Mouse (Mus musculus): ENCODE data around the gene Tmem230. TPM values are rescaled to one million over a fixed set of nuclear protein-coding genes. Genes with fewer than 3 reads are reported as not detected.

Gene Tmem230
- total RNA-seq, 2 experiments from 2014 or later = 21.1 to 22.5 TPM

GRCm38 (mm10) chr2:132232413-132232945 is 15.1 kb downstream of the Tmem230 start:
- DNase-seq = no peak

DNA sequence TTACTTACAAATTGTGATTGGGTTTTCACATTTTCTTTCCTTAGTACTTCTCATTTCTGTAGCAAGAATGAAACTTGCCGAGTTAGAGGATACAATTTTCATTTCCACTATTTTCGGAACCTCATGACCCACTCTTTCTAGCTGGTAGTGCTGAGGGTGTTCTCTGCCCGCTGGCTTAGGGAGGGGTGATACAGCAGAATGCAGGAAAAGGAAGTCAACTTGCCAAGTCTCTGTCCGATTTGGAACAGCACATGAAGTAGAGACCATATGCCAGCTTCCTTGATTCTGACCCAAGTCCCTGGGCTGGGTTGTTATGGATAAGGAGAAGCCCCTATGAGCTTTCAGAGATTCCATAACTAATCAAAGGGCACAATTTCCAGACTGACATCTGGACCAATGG is 23.2 kb downstream of the Tmem230 start:
- no peak for DNase-seq

DNA sequence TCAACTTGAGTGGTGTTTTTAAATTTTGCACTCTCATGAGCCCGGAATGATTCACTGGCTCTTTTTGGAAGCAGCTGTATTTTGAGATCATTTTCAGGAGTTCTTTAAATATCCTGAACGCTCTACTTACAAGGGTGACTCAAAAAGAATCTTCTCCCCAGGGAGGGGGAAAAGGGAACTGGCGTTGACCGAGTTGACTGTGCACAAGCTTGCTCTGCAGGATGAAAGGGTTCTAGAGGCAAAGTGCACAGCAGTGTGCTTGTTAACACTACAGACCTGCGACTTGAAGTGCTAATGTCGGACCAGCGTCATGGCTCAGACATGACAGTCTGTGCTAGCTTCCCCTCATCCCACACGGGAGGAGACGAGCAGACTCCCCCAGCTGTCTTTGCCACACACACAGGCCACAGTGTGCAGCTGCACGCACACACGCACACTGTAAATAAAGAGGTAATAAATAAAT is 26.0 kb downstream of the Tmem230 start:
- peak; percentile 15 for DNase-seq

DNA sequence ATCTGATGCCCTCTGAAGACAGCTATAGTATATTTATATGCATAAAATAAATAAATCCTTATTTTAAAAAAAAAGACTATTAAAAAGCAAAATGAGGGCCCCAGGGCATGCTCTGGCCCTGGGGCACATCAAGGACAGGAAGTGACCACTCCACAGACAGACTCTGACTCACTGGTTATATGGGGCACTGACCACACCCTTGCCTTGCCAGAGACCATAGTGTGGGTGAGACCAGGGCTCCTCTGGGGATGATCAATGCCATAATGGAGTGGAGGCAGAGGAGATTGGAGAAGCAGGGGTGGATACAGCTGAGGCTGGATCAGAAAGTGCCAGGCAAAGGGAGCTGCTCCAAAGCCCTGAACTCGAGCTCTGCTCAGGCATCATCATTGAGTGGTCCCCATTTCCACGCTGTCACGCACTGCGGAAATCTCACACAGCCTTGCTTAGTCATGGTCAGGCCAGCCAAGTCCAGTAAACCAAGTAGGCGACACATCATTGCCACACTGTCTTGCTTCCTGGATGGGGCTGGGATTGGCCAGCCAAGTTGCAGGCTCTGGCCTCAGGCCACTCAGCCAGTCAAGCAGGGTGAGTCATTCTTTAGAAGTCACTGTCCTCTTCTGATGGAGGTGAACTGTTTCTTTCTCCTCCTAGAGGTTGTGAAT is 35.5 kb downstream of the Tmem230 start:
- DNase-seq = peak; percentile 85

GRCm38 (mm10) chr2:132210806-132211312 is 36.7 kb downstream of the Tmem230 start:
- no peak for DNase-seq

DNA sequence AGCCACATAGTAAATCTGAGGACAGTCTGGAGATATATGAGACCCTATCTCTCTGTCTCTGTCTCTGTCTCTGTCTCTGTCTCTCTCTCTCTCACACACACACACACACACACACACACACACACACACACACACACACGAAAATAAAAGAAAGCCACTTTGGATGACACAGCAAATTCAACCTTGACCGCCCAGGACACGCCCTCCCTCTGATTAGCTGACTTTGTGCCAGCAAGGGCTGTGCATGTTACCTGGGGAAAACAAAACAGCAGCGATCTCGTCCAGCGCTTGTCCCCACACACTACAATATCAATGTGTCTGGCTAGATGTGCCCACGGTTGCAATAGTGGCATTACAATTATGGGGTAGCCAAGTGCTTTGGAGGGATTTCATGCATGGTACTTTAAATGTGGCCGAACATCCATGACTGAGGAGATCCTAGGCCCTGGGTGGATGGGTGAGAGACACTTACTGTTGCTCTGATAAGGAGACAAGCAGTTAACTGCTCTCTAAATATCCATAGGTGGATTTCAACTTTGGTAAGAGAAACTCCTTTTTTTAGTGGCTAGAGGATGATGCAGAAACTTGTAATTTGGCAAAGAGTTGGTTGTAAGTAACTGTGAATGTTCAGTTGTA is 39.2 kb downstream of the Tmem230 start:
- no peak for DNase-seq

DNA sequence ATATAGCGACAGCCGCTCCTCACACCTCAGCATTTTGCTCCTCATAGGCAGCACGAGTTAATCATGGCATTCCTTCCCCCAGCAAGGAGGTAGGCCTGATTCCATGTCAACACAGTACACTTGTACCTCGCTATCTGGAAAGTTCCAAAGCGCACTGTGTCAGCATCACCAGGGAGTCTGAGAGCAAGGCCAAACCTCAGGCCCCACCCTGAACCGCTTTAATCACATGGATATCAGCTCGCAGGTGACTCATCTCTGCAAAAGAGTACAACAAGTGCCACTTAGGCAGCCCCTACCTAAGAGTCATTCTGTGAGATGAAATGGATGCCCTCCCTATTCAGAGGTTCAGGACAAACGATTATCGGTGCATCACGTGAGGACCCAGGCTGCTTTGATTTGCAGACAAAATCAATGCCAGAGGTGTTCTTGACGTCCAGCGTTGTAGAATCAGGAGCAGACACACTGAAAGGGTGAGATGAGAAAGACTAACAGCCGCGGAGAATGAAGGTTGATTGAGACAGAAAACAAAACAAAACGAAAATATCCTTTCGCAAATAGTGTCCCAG is 41.2 kb downstream of the Tmem230 start:
- no peak for DNase-seq

GRCm38 (mm10) chr2:132205549-132205948 is 42.1 kb downstream of the Tmem230 start:
- no peak for DNase-seq

- DNase-seq = no peak
Observed at GRCm38 (mm10) chr2:132203773-132204172, 43.8 kb downstream of the Tmem230 start.

DNA sequence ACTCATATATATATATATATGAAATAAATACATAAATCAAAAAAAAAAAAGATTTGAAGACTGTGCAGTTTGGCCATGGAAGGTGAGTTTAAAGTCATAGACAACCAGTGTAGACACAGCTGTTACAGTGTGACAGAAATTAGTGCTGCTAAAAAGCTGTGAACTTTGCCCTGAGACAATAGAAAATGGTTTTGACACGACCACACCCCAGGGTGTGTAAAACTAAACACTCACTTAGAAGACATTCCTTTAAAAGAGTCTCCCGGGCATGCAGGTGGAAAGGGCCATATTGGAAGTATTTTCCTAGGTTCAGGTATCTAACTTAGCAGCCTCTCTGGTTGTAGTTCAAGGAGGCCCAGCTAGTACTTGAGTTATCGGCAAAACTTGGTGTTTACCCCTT is 44.4 kb downstream of the Tmem230 start:
- no peak for DNase-seq

DNA sequence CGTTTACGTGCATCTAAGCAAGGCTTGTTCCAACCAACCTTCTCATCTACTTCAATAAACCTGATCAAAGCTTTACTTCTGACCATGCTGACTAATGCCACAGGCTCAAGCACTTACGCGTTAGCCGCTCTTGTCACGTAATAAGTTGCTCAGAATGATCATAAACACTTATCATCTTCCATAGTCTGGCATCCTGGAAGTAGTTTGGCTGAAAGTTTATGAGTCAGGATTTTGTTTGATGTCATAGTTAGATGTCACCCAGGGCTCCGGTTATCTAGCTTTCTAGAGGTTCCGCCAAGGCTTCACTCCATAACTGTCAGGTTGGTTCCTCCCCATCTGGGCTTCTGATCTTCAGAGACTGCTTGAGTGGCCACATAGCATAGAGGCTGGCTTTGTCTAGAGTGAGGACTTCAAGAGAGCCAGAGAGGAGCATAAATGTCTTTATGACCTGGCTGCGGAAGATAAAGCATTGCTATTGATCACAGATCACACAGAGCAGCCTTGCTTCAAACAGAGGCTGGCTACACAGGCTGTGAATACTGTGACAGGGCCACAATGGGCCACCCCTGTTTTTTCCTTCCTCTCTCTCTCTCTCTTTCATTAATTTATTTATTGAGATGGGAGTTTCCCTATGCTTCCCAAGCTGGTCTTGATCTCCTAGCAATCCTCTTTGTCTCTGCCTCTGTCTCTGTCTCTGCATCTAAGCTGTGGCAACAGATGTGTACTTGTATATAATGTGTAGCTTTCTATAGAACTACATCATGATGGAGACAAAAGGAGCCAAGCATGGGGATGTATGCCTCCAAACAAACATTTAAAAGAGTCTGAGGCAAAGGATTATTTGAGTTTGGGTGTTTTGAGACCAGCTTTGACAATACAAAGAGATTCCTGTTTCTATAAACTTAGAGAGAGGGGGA is 49.3 kb downstream of the Tmem230 start:
- DNase-seq = no peak

- DNase-seq = no peak
Observed at GRCm38 (mm10) chr2:132195602-132196001, 52.0 kb downstream of the Tmem230 start.

DNA sequence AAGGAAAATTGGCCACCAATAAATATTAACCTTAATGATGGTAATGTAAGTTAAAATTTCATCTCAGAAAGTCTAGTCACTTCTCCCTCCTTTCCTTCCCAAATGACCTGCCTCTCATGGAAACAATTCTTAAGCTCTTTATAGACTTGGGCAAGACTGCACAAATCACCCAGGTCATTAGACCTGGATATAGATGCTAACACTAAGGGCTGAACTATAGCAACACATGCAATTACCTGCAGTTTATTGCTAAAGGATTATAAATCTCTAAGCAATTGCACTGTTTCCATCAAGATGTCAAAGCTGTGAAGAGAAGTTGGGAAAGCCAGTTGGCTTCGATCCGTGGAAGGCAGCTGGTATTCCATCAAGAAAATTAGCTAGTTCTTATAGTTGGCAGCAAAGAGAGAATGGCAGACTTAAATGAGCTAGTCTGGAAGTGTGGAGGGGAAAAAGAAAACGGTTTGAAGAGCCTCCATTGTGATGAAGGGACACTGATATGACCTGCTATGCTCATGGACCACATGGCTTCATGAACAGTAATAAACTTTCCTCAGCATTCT is 56.9 kb downstream of the Tmem230 start:
- DNase-seq = no peak

Other genes with a start within 250 kb of the Tmem230 start
- gene Rassf2, start 217.5 kb downstream of the Tmem230 start, total RNA-seq (2021) = 1 to 10 TPM; 5.7 to 6.8 TPM
- gene Slc23a2, start 102.7 kb downstream of the Tmem230 start, total RNA-seq (2021) = 1 to 10 TPM; 6.7 to 7.5 TPM
- 10 to 100 TPM; 18.4 to 22.9 TPM for gene Pcna, start 5.5 kb upstream of the Tmem230 start, total RNA-seq (2021)
- gene Cds2, start 15.3 kb upstream of the Tmem230 start, total RNA-seq (2021) = 10 to 100 TPM; 12.5 to 16.8 TPM
- not detected for gene Prokr2, start 137.6 kb upstream of the Tmem230 start, total RNA-seq (2021)

All from gastrocnemius, postnatal 25 days (tissue).